Mouse (Mus musculus): ENCODE results near the gene Plxna2.

DNA sequence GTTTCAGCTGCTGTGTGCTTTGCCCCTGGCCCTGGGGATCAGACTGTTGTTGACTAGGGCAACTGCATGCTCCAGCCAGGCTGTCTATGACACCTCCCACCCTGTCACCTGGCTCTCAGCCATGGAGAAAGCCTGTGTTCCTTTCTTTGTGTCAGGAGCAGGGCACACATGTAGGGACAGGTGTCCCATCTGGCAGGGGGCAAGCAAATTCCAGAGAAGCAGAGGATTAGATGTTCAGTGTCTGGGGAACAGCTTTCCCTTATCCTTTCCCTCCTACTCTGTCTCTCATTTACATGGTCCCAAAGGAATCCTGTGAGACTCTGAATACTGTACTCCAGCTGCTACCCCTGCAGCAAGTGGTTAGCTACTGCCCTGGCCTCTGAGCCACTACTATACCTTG is 121.9 kb downstream of the Plxna2 start:
- no peak for TF ChIP-seq CTCF (IDR thresholded peaks at IDR 0.05; ENCODE audit: borderline replicate concordance, control insufficient read depth, extremely low read depth, insufficient read depth, low read length, poor library complexity)
- no peak for TF ChIP-seq POLR2A (IDR thresholded peaks at IDR 0.05; ENCODE audit: control insufficient read depth, extremely low read depth, insufficient read depth, low read length, poor library complexity)
